Mouse (Mus musculus): Measurements from ENCODE around the gene Rbm15b.

Gene Rbm15b

DNA sequence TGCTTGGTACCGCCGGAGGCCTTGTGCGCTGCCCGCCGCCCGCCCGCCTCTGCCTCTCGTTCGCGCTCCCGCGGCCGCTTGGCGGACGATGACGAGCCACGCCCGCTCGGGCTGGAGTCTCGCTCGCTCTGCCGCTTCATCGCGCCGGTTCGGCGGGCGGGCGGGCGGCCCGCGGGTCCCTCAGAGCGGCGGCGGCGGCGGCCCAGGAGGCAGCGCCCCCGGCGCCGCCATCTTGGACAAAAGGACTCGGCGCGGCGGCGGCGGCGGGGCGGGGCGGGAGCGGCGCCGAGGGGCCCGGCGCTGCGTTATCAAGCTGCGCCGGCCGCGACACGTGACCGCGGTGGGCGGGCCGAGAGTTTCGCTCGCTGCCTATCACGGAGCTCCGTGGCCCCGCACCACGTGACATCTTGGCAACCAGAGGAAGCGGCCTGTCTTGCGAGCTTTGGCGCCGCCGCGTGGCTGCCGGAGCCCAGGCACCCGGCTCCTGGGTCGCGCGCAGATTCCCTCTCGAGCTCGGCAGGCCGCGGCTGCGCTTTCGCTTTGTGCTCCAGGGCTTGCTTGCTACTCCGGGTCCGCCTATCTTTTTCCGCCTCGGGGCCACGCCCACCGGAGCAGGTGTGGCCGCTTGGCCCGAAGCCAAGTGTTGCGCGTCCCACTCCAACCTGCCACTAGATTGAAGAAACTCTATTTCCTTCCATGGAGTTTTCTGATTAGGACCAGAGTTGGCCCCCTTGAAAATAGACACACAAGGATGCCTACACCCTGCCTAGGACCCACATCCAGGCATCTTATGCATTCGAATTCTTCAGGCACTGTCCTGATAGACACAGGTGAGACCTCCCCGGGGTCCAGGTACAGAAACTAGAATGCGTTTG is at the start of gene Rbm15b:
Gene Rbm15b (minus strand): TSS at position 601 of the 875 bp plus-strand sequence.
- peak; percentile 97 for DNase-seq (ENCODE audit: low read depth, low spot score)

DNA sequence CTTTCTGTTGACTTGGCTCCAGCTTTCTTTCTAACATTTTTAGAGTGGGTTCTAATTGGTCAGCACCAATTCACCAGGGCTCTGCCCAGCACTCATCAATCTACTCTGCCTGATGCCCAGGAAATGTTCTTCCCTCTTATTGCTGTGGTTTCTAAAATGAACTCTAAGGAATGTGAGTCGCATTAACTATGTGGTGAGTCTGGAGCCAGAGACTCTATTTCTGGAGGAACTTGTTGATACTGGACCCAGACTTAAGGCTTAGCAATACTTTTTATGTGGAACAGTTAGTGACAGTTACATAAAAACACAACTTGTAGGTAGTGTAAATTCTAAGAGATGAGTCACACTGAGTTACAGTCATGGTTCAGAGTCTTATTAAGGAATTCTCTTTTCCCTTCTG is 47.8 kb upstream of the Rbm15b start:
- peak; percentile 64 for DNase-seq (ENCODE audit: low read depth, low spot score)

DNA sequence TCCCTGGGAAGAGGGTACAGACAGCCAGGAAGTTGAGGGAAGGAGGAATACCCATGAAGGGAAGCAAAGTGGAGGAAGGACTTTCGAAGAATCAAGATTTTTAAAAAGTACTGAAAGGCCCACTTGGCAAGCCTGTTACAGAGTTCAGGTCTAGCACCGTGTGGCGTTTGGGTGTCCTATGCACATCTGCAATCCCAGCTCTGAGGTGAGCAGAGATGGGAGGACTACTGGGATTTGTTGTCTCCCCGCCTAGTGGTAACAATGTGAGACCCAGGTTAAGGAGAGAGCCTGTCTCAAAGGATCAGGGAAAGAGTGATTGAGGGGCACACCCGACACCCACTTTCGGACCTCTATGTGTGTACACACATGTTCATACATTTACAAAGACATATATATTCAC is 27.6 kb upstream of the Rbm15b start:
- no peak for DNase-seq (ENCODE audit: low read depth, low spot score)

DNA sequence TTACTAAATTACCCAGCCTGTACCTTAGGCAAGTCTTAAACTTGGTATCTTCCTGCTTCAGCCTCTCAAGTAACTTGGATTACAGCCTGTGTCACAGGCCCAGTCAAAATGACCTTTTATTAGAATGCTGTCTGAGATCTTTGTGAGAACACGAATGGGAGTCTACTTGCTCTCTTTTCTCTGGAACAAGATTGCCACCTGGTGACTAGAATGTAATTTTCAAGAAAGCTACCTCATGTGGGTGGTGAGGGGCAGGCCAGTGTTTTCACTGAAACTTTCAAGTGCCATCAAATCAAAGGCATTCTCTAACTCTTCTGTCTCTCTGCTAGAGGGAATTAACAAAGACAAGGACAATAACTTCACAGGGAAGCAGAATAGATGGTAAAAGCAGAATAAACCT is 26.5 kb upstream of the Rbm15b start:
- peak; percentile 29 for DNase-seq (ENCODE audit: low read depth, low spot score)

DNA sequence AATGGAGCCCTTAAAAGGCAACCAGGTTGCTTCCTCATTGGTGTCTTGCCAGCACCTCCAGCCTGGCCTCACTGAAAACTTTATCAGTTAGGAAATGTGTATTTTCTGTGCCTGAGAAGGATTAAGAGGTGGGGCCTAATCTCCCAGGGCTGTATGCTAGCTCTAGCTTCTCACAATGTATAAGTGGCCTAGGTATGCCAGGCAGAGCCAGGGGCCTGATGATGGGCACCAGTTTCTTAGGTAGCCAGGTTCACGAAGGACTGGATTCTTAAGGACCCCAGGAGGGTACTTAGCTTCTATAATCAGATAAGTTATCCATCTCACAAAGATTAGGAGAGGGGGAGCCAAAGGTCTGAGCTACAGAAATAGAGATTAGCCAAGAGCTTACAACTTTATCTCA is 24.4 kb upstream of the Rbm15b start:
- DNase-seq (ENCODE audit: low read depth, low spot score), result no peak

DNA sequence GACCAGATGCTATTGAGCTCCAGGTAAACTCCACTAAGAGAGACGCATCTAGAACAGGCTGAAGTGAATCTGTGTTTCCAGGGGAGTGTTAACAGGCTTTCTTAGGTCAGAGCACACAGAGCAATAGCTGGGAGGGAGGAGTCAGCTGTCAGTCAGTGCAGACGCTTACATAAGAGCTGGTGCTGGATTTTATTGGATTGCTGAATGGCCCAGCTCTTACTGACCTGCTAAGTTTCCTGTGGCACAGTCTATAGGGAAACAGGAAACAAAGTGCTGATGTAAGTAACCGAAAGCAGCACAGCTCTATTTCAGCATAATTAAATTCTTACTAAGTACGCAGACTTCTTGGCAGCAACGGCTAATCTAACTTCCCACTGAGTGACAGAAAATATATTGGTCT is 21.5 kb upstream of the Rbm15b start:
- no peak for DNase-seq (ENCODE audit: low read depth, low spot score)

DNA sequence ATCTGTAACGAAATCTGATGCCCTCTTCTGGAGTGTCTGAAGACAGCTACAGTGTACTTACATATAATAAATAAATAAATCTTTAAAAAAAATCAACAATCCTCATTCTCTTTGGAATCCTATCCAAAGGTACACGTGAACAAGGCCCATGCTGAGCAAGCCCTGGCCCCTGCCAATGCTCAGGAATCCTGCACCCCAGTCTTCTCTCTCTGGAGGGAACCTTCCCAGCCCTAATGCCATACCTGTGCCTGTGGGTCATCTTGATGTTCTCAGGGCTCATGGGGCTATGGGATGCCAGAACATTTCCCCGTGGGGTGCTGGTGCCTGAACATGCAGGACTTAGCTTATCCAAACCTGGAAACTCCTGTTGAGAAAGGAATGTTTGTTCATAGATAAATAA is 20.9 kb upstream of the Rbm15b start:
- DNase-seq (ENCODE audit: low read depth, low spot score), result no peak

DNA sequence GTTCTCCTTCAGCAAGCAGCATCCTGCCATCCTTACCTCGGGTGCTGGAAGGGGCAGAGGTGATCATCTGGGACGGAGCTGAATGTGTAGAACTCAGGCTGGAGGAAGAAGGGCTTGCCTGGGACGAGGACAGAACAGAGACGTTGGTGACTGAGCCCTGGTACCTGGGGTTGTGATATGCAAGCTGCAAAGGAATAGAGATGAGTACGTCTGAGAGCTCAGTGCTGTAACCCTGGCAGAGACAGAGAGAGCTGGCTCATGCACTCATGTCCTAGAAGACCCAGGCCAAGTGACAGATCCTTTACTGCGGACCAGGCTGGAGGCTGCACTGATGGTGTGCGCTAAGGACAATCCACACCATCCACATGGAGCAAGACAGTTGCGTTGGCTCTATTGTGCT is 19.4 kb upstream of the Rbm15b start:
- no peak for DNase-seq (ENCODE audit: low read depth, low spot score)

DNA sequence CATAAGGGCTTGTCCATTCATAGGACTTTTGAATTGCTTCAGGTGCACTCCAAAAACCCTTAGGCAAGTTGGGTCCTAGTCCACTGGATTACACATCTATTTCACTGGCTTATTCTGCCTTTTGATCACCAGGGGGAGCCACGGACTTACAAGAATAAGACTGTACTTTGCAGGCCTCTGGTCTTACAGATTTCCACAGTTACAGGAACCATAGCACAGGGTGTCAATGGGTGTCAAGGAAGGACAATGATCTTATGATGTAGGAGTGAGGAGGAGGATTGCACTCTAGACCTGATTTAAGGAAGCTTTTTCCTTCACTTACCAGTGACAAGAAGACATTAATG is 16.5 kb upstream of the Rbm15b start:
- peak; percentile 80 for DNase-seq (ENCODE audit: low read depth, low spot score)

DNA sequence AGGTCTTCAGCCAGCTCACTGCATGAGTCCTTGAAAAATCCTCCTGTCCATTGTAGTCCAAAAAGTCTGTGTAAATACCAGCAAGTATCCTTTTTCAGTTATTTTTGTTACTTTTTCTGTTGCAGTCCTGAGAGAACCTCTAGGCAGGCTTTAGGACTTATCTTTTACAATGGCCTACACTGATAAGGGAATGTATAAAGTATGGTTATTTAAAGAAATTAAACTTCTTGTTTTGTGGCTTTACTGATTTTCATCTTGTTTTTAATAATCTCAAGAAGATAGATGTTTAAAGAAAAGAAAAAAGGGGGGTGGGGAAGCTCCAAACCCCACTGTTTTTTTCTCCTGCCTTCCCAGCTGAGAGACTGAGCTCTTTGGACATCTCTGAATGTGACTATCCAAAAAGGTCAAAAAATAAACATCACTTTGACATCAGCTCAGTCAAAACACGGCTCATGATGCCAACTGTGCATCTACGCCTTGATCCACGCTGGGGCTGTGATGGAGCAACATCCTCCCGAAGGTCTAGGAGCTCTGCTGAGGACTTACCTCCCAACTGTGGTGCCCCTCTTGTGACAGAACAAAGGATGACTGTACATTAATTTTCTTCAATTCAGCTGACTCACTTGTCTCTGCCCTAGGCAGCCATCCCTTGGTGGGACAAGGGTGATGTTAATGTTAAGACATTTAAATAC is 16.0 kb upstream of the Rbm15b start:
- no peak for DNase-seq (ENCODE audit: low read depth, low spot score)

DNA sequence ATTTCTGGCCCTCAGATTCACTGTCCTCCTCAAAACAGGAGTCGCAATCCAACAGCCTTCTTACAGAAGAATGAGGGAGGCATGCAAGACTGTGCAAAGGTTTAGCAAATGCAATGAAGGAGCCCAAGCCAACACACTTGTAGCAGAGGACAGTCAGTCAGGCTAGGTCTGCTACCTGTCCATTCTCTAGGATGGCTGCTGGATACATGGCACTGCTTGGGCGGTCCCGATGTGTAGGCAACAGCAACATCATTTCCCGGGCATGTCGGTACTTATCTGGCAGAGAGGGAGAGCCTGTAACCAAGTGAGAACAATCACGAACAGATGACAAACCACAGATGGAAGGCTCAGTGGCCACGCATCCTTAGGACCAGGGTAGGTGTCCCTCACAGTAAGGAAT is 14.4 kb upstream of the Rbm15b start:
- DNase-seq (ENCODE audit: low read depth, low spot score), result no peak

DNA sequence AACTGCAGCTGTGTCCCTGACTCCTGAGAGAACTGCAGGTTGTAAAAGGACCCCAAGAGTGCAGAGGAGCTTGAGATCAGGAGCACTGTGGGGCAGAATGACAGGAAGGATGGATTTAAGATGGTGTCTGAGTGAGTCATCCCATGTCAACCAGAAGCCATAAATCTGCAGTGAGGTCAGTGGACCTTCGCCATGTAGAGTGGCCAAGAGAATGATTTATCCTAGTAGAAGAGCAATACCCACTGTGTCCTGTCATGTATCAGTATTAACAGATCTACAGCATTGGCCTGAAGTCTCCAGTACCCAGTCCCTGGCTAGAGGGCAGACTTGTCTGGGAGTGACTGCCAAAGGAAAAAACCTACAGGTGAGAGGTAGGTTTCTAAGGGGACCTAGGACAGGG is 11.7 kb upstream of the Rbm15b start:
- DNase-seq (ENCODE audit: low read depth, low spot score), result peak; percentile 51

DNA sequence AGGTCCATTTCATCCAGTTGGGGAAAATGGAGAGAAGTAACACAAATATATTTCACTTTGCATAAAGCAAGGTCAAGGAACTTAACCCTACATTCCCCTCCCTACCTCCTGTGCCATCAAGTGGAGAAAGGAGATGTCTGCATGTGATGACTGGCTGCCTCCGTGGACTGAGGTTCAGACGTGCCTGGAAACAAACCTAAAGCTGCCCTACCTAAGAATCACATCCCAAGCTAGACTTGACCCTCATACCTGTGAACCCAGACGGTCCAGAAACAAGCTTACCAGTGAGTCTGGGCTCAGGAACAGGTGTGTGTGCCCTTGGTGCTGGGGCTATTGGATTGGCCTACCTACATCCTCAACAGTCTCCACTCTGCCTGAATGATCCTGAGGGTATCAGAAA is 6.1 kb upstream of the Rbm15b start:
- no peak for DNase-seq (ENCODE audit: low read depth, low spot score)

DNA sequence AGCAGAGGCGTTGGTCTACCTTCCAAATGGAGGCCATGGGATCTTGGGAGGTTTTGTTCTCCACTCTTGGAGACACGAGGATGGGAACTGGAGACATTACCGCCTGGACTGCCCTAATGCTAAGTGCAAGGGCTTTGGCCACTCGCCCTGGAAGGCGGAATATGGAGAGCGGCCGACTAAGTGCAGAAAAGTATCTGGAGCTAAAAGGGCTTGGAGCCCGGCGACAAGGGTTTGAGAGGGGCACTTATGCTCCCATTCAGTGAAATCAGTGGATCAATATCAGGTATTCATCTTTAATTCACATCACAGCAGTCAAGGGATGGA is 5.3 kb upstream of the Rbm15b start:
- no peak for DNase-seq (ENCODE audit: low read depth, low spot score)

DNA sequence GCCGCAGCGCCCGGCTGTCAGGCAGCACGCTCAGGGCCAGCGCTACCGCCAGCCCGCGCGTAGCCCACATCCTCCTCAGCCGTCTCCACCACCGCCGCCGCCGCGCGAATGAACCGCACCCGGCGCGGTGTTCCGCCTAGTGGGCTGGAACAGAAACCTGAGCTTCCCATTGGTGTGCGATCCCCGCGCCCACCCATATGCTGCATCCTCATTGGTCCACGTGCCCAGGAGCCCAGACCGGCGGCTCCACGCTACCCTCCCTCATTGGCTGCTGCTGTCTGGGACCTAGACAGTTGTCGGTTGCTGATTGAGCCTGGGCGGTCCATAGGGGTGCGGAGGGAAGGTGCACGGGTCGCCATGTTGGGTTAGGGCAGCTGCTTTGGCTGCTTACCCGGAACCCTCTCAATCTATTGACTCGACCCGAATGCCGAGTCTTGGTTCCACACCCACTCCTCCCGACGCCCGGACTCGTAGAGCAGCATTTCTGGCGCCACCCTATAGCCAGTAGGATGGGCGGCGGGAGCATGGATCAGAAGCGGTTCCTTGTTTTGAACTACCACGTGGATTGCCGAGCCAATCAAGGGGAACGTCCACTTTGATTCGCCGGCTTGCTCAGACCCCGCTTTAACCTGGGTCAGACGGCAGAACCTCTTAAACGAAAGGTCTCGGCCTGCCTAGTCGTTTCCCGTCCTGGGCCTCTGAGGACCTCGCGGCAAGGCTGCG is 4.8 kb upstream of the Rbm15b start, which contains the start of gene Manf:
Gene Manf (minus strand): TSS at position 151 of the 723 bp plus-strand sequence.
- peak; percentile 99 for DNase-seq (ENCODE audit: low read depth, low spot score)

DNA sequence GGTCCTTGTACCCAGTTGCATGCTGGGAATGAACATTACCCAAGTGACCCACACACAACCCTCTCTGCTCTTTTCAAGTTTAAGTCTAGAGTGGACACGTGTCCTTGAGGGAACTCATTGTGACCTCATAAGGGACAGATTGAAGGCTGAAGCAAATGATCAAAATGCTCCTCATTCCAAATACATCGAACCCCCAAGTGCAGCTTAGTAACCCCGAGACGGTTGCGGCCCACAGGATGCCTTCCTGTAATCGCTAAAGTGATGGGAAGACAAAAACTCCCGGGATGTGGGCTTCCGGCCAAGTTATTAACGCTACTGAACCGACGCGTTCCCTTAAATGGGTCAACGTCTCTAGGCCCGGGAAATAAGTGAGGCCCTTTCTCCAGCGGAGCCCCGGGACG is 4.1 kb upstream of the Rbm15b start:
- peak; percentile 46 for DNase-seq (ENCODE audit: low read depth, low spot score)

DNA sequence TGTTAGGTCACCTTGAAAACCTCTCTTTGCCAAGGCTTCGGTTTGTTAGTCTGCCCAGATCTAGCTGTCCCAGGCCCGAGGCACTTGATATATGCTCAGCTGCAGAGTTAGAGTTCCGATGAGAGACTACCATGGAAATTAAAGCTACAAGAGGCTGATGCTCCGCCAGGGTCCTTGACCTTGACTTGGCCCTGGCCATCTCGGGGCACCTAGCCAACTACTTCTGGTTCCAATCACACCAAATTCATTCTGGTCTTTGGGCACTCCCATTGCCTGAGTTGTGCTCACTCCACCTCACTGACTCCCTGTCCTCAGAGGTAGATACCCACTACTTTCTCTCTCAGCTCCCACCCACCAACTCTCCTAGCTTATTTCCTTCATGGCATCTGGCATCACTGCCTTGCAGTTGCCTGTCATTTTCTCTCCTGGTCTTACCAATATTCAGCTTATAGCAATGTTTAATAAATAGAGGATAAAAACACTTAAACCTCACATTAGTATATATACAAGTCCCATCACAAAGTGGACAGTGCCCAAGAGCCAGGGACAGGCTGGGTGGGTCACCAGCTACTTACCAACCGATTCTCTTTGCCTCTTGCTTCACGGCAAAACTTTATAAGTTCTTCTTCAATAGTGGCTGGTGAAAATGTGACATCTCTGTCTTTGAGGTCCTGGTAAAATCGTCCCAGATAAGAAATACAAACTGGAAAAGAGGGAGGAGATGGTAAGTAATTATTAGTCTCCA is 3.4 kb upstream of the Rbm15b start:
- peak; percentile 12 for DNase-seq (ENCODE audit: low read depth, low spot score)

DNA sequence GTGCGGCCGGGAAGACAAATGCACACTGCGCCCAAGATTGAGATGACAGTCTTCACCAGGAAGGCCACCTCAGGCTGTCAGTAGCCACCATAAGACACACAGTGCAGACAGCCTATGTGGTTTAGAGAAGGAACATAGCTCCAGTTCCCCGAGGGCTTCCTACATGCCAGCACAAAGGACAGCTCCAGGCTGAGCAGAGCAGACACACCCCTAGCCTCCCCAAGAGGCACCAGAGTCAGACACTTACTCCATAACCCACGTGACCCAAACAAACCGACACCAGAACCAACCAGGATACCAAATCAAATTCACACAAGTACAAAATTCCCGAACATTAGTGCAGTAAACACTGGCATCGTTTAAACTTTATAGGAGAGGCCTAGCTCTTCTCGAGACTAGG is 2.1 kb upstream of the Rbm15b start:
- peak; percentile 30 for DNase-seq (ENCODE audit: low read depth, low spot score)

DNA sequence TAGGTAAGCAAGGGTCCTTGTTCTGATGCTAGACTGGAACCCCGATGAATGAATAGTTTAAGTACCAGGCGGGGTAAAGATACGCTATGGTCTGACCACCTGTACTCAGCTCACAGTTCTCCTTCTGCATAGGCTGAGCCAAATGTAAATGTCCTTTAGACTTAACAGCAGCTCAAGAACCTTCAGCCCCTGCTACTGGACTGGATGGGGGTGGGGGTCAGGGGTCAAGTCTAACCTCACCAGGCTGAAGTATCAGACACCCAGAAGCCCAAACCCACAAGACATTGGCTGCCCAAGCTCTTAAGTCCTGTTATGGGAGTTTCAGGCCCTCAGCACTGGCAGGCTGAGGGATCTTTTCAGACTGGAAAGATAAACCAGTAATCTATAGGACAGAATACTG is 1.1 kb upstream of the Rbm15b start:
- DNase-seq (ENCODE audit: low read depth, low spot score), result no peak

DNA sequence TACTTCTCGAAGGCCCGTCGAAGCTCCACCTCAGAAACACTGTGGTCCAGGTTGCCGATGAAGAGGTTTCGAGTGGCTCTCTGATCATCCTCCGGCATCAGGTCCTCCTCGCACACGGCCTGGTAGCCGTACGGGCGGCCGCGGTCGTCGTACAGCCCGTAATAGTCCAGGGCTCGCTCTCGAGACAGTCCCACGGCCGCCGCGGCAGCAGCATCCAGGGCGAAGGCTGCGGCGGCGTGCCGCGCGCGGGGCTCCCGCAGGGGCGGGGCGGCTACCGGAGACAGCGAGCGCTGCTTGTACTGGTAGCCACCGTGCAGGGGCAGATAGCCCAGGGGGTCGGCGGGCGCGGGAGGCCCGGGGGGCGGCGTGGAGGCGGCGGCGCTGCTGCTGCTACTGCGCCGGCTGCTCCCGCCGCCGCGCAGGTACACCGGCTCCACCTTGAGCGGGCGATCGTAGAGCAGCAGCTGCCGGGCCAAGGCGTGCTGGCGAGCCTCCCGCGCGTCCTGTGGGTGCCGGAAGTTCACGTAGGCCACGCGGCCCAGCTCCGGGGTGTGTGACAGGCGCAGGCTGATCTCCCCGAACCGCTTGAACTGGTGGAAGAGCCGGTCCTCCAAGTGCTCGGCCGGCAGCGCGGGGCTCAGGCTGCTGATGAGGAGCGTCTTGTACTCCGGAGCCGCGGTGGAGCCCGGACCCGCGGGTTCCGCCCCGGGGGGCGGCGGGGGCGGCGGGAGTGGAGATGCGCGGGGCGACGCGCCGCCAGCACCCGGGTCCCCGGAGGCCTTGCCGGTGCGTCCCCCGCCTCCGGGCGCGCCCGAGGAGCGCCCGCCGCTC is 1.1 kb downstream of the Rbm15b start:
- DNase-seq (ENCODE audit: low read depth, low spot score), result peak; percentile 44

All from 3T3-L1 (cell line).